Mouse (Mus musculus) neural tube, embryonic 11.5 days (tissue): ENCODE results near the gene Thtpa. TPM values are rescaled to one million over a fixed set of nuclear protein-coding genes. Genes with fewer than 3 reads are reported as not detected.

Source experiments
- ATAC-seq: fragments of 200-750 bp; cut with Nextera tagmentation; 2 replicates; pipeline ENCODE4 v1.8.0; 2017; ENCODE audit warnings: moderate number of reproducible peaks, mild to moderate bottlenecking, moderate TSS enrichment, moderate library complexity; ENCODE audit not compliant: insufficient read depth, low FRiP score, low TSS enrichment
- DNase-seq: peaks from one replicate; pipeline ENCODE4 v3.0.0-alpha.2; 2015; ENCODE audit warnings: low spot score
- H3K27ac ChIP-seq: fragments of 300-500 bp; sonication (generic); 2 replicates; pipeline ENCODE4 v1.5.1; 2014; ENCODE audit warnings: low read depth, mild to moderate bottlenecking, low read length
- H3K27me3 ChIP-seq: fragments of 300-500 bp; sonication (generic); 2 replicates; pipeline ENCODE4 v1.6.1; 2014; ENCODE audit warnings: mild to moderate bottlenecking, low read length, mixed read lengths; ENCODE audit not compliant: control insufficient read depth, insufficient read depth
- H3K36me3 ChIP-seq: fragments of 300-500 bp; sonication (generic); 2 replicates; pipeline ENCODE4 v1.6.1; 2014; ENCODE audit warnings: mild to moderate bottlenecking, low read length, moderate library complexity, mixed read lengths; ENCODE audit not compliant: control insufficient read depth, insufficient read depth
- H3K4me1 ChIP-seq: fragments of 300-500 bp; sonication (generic); 2 replicates; pipeline ENCODE4 v1.6.1; 2014; ENCODE audit warnings: low read length, mixed read lengths; ENCODE audit not compliant: control insufficient read depth, insufficient read depth
- H3K4me2 ChIP-seq: fragments of 300-500 bp; sonication (generic); 2 replicates; pipeline ENCODE4 v1.6.1; 2014; ENCODE audit warnings: low read depth, mild to moderate bottlenecking, moderate library complexity
- H3K4me3 ChIP-seq: fragments of 300-500 bp; sonication (generic); 2 replicates; pipeline ENCODE4 v1.5.1; 2014; ENCODE audit warnings: low read depth, low read length
- H3K9ac ChIP-seq: fragments of 300-500 bp; sonication (generic); 2 replicates; pipeline ENCODE4 v1.6.1; 2014; ENCODE audit warnings: mild to moderate bottlenecking, low read length
- H3K9me3 ChIP-seq: fragments of 300-500 bp; sonication (generic); 2 replicates; pipeline ENCODE4 v1.6.1; 2016; ENCODE audit warnings: low read length; ENCODE audit not compliant: control insufficient read depth
- WGBS: fragments of 180-500 bp; shearing (Covaris S2); extraction: QIAGEN DNeasy Blood & Tissue Kit; methylation state at CpG from one replicate; pipeline ENCODE4 v1.1.7; 2014; 5-methylcytosine and 5-hydroxymethylcytosine counted together
- polyA plus RNA-seq: library from polyadenylated mRNA; unstranded; fragments of >200 nt; fragmentation: Nextera tagmentation; extraction: Ambion mirVana; gene quantifications from 2 replicates; pipeline ENCODE4 v1.2.1, GENCODE M21; 2014

Gene Thtpa
- polyA plus RNA-seq, 1 experiment from 2014 or later: 23.7 TPM

GRCm38 (mm10) chr14:55071756-55072155 lies 22.8 kb upstream of the Thtpa start:
- no peak overlapping the region for H3K27ac ChIP-seq
- H3K4me2 ChIP-seq: no peak overlapping the region
- no peak overlapping the region for H3K9ac ChIP-seq

GRCm38 (mm10) chr14:55074416-55074815 lies 20.2 kb upstream of the Thtpa start:
- no peak for DNase-seq
- no peak for ATAC-seq

More at GRCm38 (mm10) chr14:55071756-55072155, 22.8 kb upstream of the Thtpa start:
- 19% methylated on average over 19 of the region's 19 CpGs for WGBS
- Histone ChIP-seq H3K27me3 (no peaks in the 10 kb centered on the region), H3K36me3 (peaks cover 4% of the 10 kb centered on the region), H3K9me3 (no peaks in the 10 kb centered on the region), H3K4me3 (no peak overlapping the region), H3K4me1 (no peaks in the 10 kb centered on the region)
- ATAC-seq (no peak), DNase-seq (no peak)

GRCm38 (mm10) chr14:55076224-55076623 lies 18.4 kb upstream of the Thtpa start:
- Histone ChIP-seq H3K4me3 (no peak overlapping the region), H3K27me3 (no peaks in the 10 kb centered on the region), H3K9me3 (no peaks in the 10 kb centered on the region), H3K27ac (no peak overlapping the region), H3K9ac (no peak overlapping the region), H3K4me2 (no peak overlapping the region), H3K4me1 (peaks cover 14% of the 10 kb centered on the region), H3K36me3 (0 out of 2 replicates have a peak, but pooled peaks cover 4% of the 10 kb centered on the region)
- ATAC-seq: no peak
- no peak for DNase-seq
- 52% methylated on average over 6 of the region's 6 CpGs for WGBS

More at GRCm38 (mm10) chr14:55074416-55074815, 20.2 kb upstream of the Thtpa start:
- Histone ChIP-seq H3K9ac (no peak overlapping the region), H3K9me3 (no peaks in the 10 kb centered on the region), H3K27me3 (no peaks in the 10 kb centered on the region), H3K4me1 (peaks cover 13% of the 10 kb centered on the region), H3K27ac (no peak overlapping the region), H3K4me2 (no peak overlapping the region), H3K4me3 (no peak overlapping the region), H3K36me3 (0 out of 2 replicates have a peak, but pooled peaks cover 4% of the 10 kb centered on the region)
- WGBS: 88% methylated on average over 12 of the region's 12 CpGs

- Histone ChIP-seq H3K4me3 (no peak overlapping the region), H3K36me3 (0 out of 2 replicates have a peak, but pooled peaks cover 4% of the 10 kb centered on the region), H3K27ac (no peak overlapping the region), H3K9me3 (no peaks in the 10 kb centered on the region), H3K4me2 (no peak overlapping the region), H3K27me3 (no peaks in the 10 kb centered on the region), H3K9ac (no peak overlapping the region), H3K4me1 (peaks cover 14% of the 10 kb centered on the region)
- 71% methylated on average over 3 of the region's 3 CpGs for WGBS
- no peak for ATAC-seq
- no peak for DNase-seq
Measured at GRCm38 (mm10) chr14:55076956-55077355, 17.6 kb upstream of the Thtpa start.

- Histone ChIP-seq H3K4me1 (peaks cover 14% of the 10 kb centered on the region), H3K27ac (peak overlapping the region; percentile 60), H3K9me3 (no peaks in the 10 kb centered on the region), H3K4me2 (peak overlapping the region; percentile 47), H3K36me3 (0 out of 2 replicates have a peak, but pooled peaks cover 4% of the 10 kb centered on the region), H3K9ac (no peak overlapping the region), H3K27me3 (no peaks in the 10 kb centered on the region), H3K4me3 (0 out of 2 replicates have a peak overlapping the region, but pooled peaks have one; percentile 1)
- 9% methylated on average over 15 of the region's 15 CpGs for WGBS
- no peak for ATAC-seq
- DNase-seq: no peak
Measured at GRCm38 (mm10) chr14:55077481-55078365, 16.9 kb upstream of the Thtpa start.

- DNase-seq: peak; percentile 74
Measured at GRCm38 (mm10) chr14:55078366-55078989, 16.1 kb upstream of the Thtpa start.

GRCm38 (mm10) chr14:55079214-55079970 lies 15.2 kb upstream of the Thtpa start:
- WGBS: 16% methylated on average over 8 of the region's 8 CpGs
- H3K4me3 ChIP-seq: no peak overlapping the region
- no peaks in the 10 kb centered on the region for H3K36me3 ChIP-seq
- peak overlapping the region; percentile 47 for H3K4me2 ChIP-seq
- H3K9me3 ChIP-seq: no peaks in the 10 kb centered on the region
- peak overlapping the region; percentile 78; the same call in 1 of the 2 replicates for H3K27ac ChIP-seq
- DNase-seq (peak; percentile 86), ATAC-seq (peak; percentile 33)
- H3K4me1 ChIP-seq: peaks cover 14% of the 10 kb centered on the region
- H3K27me3 ChIP-seq: no peaks in the 10 kb centered on the region
- peak overlapping the region; percentile 32; the same call in 1 of the 2 replicates for H3K9ac ChIP-seq

More at GRCm38 (mm10) chr14:55078366-55078989, 16.1 kb upstream of the Thtpa start:
- H3K36me3 ChIP-seq: 0 out of 2 replicates have a peak, but pooled peaks cover under 1% of the 10 kb centered on the region
- ATAC-seq: peak; percentile 85
- WGBS: under 1% methylated on average over 23 of the region's 23 CpGs
- peak overlapping the region; percentile 78 for H3K27ac ChIP-seq
- H3K27me3 ChIP-seq: no peaks in the 10 kb centered on the region
- 0 out of 2 replicates have a peak overlapping the region, but pooled peaks have one; percentile 1 for H3K4me3 ChIP-seq
- peak overlapping the region; percentile 32; the same call in 1 of the 2 replicates for H3K9ac ChIP-seq
- no peaks in the 10 kb centered on the region for H3K9me3 ChIP-seq
- peak overlapping the region; percentile 47 for H3K4me2 ChIP-seq
- H3K4me1 ChIP-seq: peaks cover 14% of the 10 kb centered on the region

GRCm38 (mm10) chr14:55081105-55081504 lies 13.5 kb upstream of the Thtpa start:
- H3K4me3 ChIP-seq: no peak overlapping the region
- no peaks in the 10 kb centered on the region for H3K27me3 ChIP-seq
- peaks cover 22% of the 10 kb centered on the region for H3K4me1 ChIP-seq
- H3K4me2 ChIP-seq: no peak overlapping the region
- DNase-seq (no peak), ATAC-seq (no peak)
- H3K9me3 ChIP-seq: no peaks in the 10 kb centered on the region
- H3K9ac ChIP-seq: no peak overlapping the region
- no peaks in the 10 kb centered on the region for H3K36me3 ChIP-seq
- WGBS: 24% methylated on average over 5 of the region's 5 CpGs
- no peak overlapping the region for H3K27ac ChIP-seq
